In genomic region chr8:53279162-53279561, GRCm38 (mm10) we compare ENCODE assay signal across 24 mouse cellular contexts.
DNase-seq lines count a peak whose midpoint lies in the region; ATAC-seq and TF ChIP-seq lines count a peak whose summit lies in the region.
"Had no signal": no experiment of that assay in that cellular context is flagged by ENCODE, and none has a peak within 500 bp of the region (broad histone marks: within the 10 kb centered on the region; RNA-seq: fewer than 3 reads in every experiment).

No protein-coding gene starts in this region.

- no peaks in the 10 kb centered on the region for H3K9me3 ChIP-seq in hindbrain, postnatal 0 days (ENCODE audit: low read length)
- no peaks in the 10 kb centered on the region for H3K9me3 ChIP-seq in hindbrain, embryonic 10.5 days
- no peaks in the 10 kb centered on the region for H3K9me3 ChIP-seq in CH12.LX (replicated peaks; ENCODE audit: low read length)
- H3K9me3 ChIP-seq in liver, embryonic 11.5 days (ENCODE audit: control insufficient read depth, low read length), result no peaks in the 10 kb centered on the region
- H3K9me3 ChIP-seq: embryonic facial prominence, embryonic 12.5 days; forebrain, embryonic 12.5 days; heart, embryonic 15.5 days; intestine, embryonic 15.5 days; limb, embryonic 10.5 days had no signal

- no peak for TF ChIP-seq EP300 in CH12.LX (IDR thresholded peaks at IDR 0.05; ENCODE audit: low read length)

- peak; percentile 0 for DNase-seq in cerebellum, adult 8-10 months
- no peak for DNase-seq in cerebellum, adult 2 months
- DNase-seq in hindbrain, postnatal 0 days (ENCODE audit: low spot score), result peak; percentile 4
- DNase-seq in hindbrain, embryonic 10.5 days (ENCODE audit: low spot score), result no peak
- DNase-seq in left cerebral cortex, adult 2 months (ENCODE audit: extremely low spot score in 1 of 2, low spot score in 2 of 2), result peak in 1 of 2 experiments; percentile 10
- no peak for DNase-seq in left cerebral cortex, adult 18-20 months (ENCODE audit: low spot score in 2 of 2)
- DNase-seq in CH12.LX (ENCODE audit: extremely low read depth), result no peak
- no peak for DNase-seq in liver, embryonic 11.5 days (ENCODE audit: low spot score)
- DNase-seq: adrenal gland, postnatal 25 days; gastrocnemius, adult 2 months; heart, postnatal 36 days; kidney, adult 8-10 months; kidney, postnatal 14 days; liver; right cerebral cortex, postnatal 14 days; thymus, postnatal 14 days had no signal

- TF ChIP-seq CTCF in cerebellum, adult 2 months (IDR thresholded peaks at IDR 0.05; ENCODE audit: borderline replicate concordance, insufficient read depth, low read depth, low read length), result no peak
- peak; percentile 51 for TF ChIP-seq CTCF in hindbrain, postnatal 0 days (IDR thresholded peaks at IDR 0.05; ENCODE audit: low read depth)
- TF ChIP-seq CTCF in left cerebral cortex, adult 2 months (IDR thresholded peaks at IDR 0.05), result peak; percentile 51
- TF ChIP-seq CTCF in CH12.LX (conservative IDR thresholded peaks at IDR 0.05 in 1 of 2, IDR thresholded peaks at IDR 0.05 in 1 of 2; ENCODE audit: low read depth in 2 of 2, low read length in 2 of 2), result no peak

- H3K79me2 ChIP-seq in CH12.LX (replicated peaks; ENCODE audit: control insufficient read depth, extremely low read depth, insufficient read depth, poor library complexity, severe bottlenecking), result no peaks in the 10 kb centered on the region

- peak; percentile 4 for TF ChIP-seq RAD21 in CH12.LX (IDR thresholded peaks at IDR 0.05; ENCODE audit: low read depth, low read length)

- dilution Hi-C loops in CH12.LX (cut with MboI; ENCODE audit: extremely low pct_ligation_motif_present, extremely low pct_unique_long_range_greater_than_20kb, low sequenced_read_pairs), result no loop called here

- no peak overlapping the region for H3K9ac ChIP-seq in hindbrain, postnatal 0 days (replicated peaks; ENCODE audit: low read length)
- H3K9ac ChIP-seq in CH12.LX (ENCODE audit: insufficient read depth, low read depth), result no peak overlapping the region
- H3K9ac ChIP-seq in liver, embryonic 11.5 days (ENCODE audit: low read depth, low read length), result no peak overlapping the region
- H3K9ac ChIP-seq: embryonic facial prominence, embryonic 12.5 days; forebrain, embryonic 12.5 days; heart, embryonic 15.5 days; hindbrain, embryonic 14.5 days; intestine, embryonic 15.5 days had no signal

- no peak overlapping the region for H3K27ac ChIP-seq in cerebellum, adult 2 months (ENCODE audit: insufficient read depth, low read length)
- no peak overlapping the region for H3K27ac ChIP-seq in hindbrain, postnatal 0 days
- H3K27ac ChIP-seq in hindbrain, embryonic 10.5 days, result no peak overlapping the region
- H3K27ac ChIP-seq in left cerebral cortex, adult 2 months, result no peak overlapping the region
- H3K27ac ChIP-seq in CH12.LX (ENCODE audit: insufficient read depth, low read depth), result no peak overlapping the region
- no peak overlapping the region for H3K27ac ChIP-seq in liver, embryonic 11.5 days (ENCODE audit: low read depth, low read length)
- H3K27ac ChIP-seq: embryonic facial prominence, embryonic 12.5 days; forebrain, embryonic 12.5 days; gastrocnemius, adult 2 months; heart, embryonic 15.5 days; hindbrain, embryonic 14.5 days; intestine, embryonic 15.5 days; limb, embryonic 10.5 days; macrophage had no signal

- no peaks in the 10 kb centered on the region for H3K27me3 ChIP-seq in cerebellum, adult 2 months (ENCODE audit: control insufficient read depth, insufficient read depth, low read length)
- H3K27me3 ChIP-seq in hindbrain, postnatal 0 days (ENCODE audit: insufficient read depth, low read length), result no peaks in the 10 kb centered on the region
- H3K27me3 ChIP-seq in hindbrain, embryonic 10.5 days (ENCODE audit: insufficient read depth, poor library complexity, severe bottlenecking), result no peaks in the 10 kb centered on the region
- H3K27me3 ChIP-seq in CH12.LX (replicated peaks), result no peaks in the 10 kb centered on the region
- no peaks in the 10 kb centered on the region for H3K27me3 ChIP-seq in liver, embryonic 11.5 days (replicated peaks; ENCODE audit: control insufficient read depth, insufficient read depth, low read length)
- H3K27me3 ChIP-seq: embryonic facial prominence, embryonic 12.5 days; forebrain, embryonic 12.5 days; heart, embryonic 15.5 days; intestine, embryonic 15.5 days had no signal

- ATAC-seq in hindbrain, postnatal 0 days, result no peak
- no peak for ATAC-seq in liver, embryonic 11.5 days (replicated peaks; ENCODE audit: low FRiP score)
- ATAC-seq: intestine, embryonic 15.5 days had no signal

- in situ Hi-C loops in CH12.LX (cut with MboI; ENCODE audit: low pct_ligation_motif_present, low pct_unique_long_range_greater_than_20kb, low sequenced_read_pairs), result no loop called here

- intact Hi-C loops in left cerebral cortex, adult 2 months (cut with DNase I), result no loop called here

- no peak overlapping the region for H3K4me2 ChIP-seq in hindbrain, postnatal 0 days (ENCODE audit: low read depth, low read length)
- H3K4me2 ChIP-seq in CH12.LX (ENCODE audit: insufficient read depth, low read depth, poor library complexity, severe bottlenecking), result no peak overlapping the region
- no peak overlapping the region for H3K4me2 ChIP-seq in liver, embryonic 11.5 days
- H3K4me2 ChIP-seq: embryonic facial prominence, embryonic 12.5 days; forebrain, embryonic 12.5 days; heart, embryonic 15.5 days; hindbrain, embryonic 14.5 days; intestine, embryonic 15.5 days had no signal

- no peaks in the 10 kb centered on the region for H3K4me1 ChIP-seq in cerebellum, adult 2 months (ENCODE audit: control insufficient read depth, insufficient read depth, low read length)
- H3K4me1 ChIP-seq in hindbrain, postnatal 0 days (ENCODE audit: insufficient read depth, low read length), result no peaks in the 10 kb centered on the region
- no peaks in the 10 kb centered on the region for H3K4me1 ChIP-seq in hindbrain, embryonic 10.5 days (replicated peaks)
- no peaks in the 10 kb centered on the region for H3K4me1 ChIP-seq in CH12.LX (ENCODE audit: control insufficient read depth in 1 of 2, insufficient read depth in 2 of 2)
- no peaks in the 10 kb centered on the region for H3K4me1 ChIP-seq in liver, embryonic 11.5 days (replicated peaks; ENCODE audit: control insufficient read depth, insufficient read depth, low read length)
- H3K4me1 ChIP-seq: embryonic facial prominence, embryonic 12.5 days; forebrain, embryonic 12.5 days; heart, embryonic 15.5 days; intestine, embryonic 15.5 days; limb, embryonic 10.5 days had no signal

- no peak for TF ChIP-seq POLR2A in cerebellum, adult 2 months (IDR thresholded peaks at IDR 0.05; ENCODE audit: borderline replicate concordance, insufficient read depth, low read length)
- no peak for TF ChIP-seq POLR2A in CH12.LX (IDR thresholded peaks at IDR 0.05; ENCODE audit: low read depth, low read length)

- no peaks in the 10 kb centered on the region for H3K36me3 ChIP-seq in hindbrain, postnatal 0 days (ENCODE audit: insufficient read depth, low read length)
- no peaks in the 10 kb centered on the region for H3K36me3 ChIP-seq in hindbrain, embryonic 10.5 days
- H3K36me3 ChIP-seq in CH12.LX (replicated peaks in 1 of 2; ENCODE audit: control insufficient read depth in 1 of 2, insufficient read depth in 1 of 2, low read length in 1 of 2), result no peaks in the 10 kb centered on the region
- H3K36me3 ChIP-seq in liver, embryonic 11.5 days (ENCODE audit: control insufficient read depth, insufficient read depth, low read length), result no peaks in the 10 kb centered on the region
- H3K36me3 ChIP-seq: embryonic facial prominence, embryonic 12.5 days; forebrain, embryonic 12.5 days; heart, embryonic 15.5 days; intestine, embryonic 15.5 days; limb, embryonic 10.5 days had no signal

- no peak overlapping the region for H3K4me3 ChIP-seq in cerebellum, adult 2 months (replicated peaks; ENCODE audit: insufficient read depth, low read depth, low read length)
- no peak overlapping the region for H3K4me3 ChIP-seq in hindbrain, postnatal 0 days (ENCODE audit: low read length)
- H3K4me3 ChIP-seq in hindbrain, embryonic 10.5 days, result no peak overlapping the region
- no peak overlapping the region for H3K4me3 ChIP-seq in left cerebral cortex, adult 2 months
- H3K4me3 ChIP-seq in CH12.LX (replicated peaks in 1 of 3; ENCODE audit: low read depth in 2 of 3, low read length in 2 of 3, poor library complexity in 1 of 3), result no peak overlapping the region
- no peak overlapping the region for H3K4me3 ChIP-seq in liver, embryonic 11.5 days (ENCODE audit: low read depth, low read length)
- H3K4me3 ChIP-seq: embryonic facial prominence, embryonic 12.5 days; erythroblast, embryonic 14.5 days; forebrain, embryonic 12.5 days; gastrocnemius, adult 2 months; heart, embryonic 15.5 days; intestine, embryonic 15.5 days; limb, embryonic 10.5 days had no signal

TF ChIP-seq in CH12.LX, 34 proteins besides CTCF, POLR2A, EP300 and RAD21:
- TF ChIP-seq ZMIZ1 (IDR thresholded peaks at IDR 0.05; ENCODE audit: low read depth, low read length) (no peak), GABPA (IDR thresholded peaks at IDR 0.05; ENCODE audit: insufficient replicate concordance, low read depth, low read length) (no peak), CHD2 (IDR thresholded peaks at IDR 0.05; ENCODE audit: low read length) (no peak), HCFC1 (IDR thresholded peaks at IDR 0.05; ENCODE audit: low read depth, low read length) (no peak), RCOR1 (conservative IDR thresholded peaks at IDR 0.05; ENCODE audit: low read depth, low read length) (no peak), MXI1 (IDR thresholded peaks at IDR 0.05; ENCODE audit: low read depth, low read length) (no peak), MAZ (IDR thresholded peaks at IDR 0.05; ENCODE audit: low read depth, low read length) (no peak), MAX (IDR thresholded peaks at IDR 0.05; ENCODE audit: low read length) (no peak), MEF2A (IDR thresholded peaks at IDR 0.05; ENCODE audit: borderline replicate concordance, low read depth, low read length) (no peak), E2F4 (IDR thresholded peaks at IDR 0.05; ENCODE audit: insufficient replicate concordance, low read depth, low read length) (no peak), BHLHE40 (IDR thresholded peaks at IDR 0.05; ENCODE audit: low read depth, low read length) (no peak)

Comparison
In these comparisons a context has a peak if more than half of its experiments do, and no peak if none do; other contexts are left out.
1. DNase-seq: peak in cerebellum, adult 8-10 months (single experiment) and hindbrain, postnatal 0 days (single experiment); none in cerebellum, adult 2 months (0 of 2), hindbrain, embryonic 10.5 days (single experiment), left cerebral cortex, adult 18-20 months (0 of 2), CH12.LX (single experiment) and liver, embryonic 11.5 days (single experiment).
2. CTCF ChIP-seq: peak in hindbrain, postnatal 0 days (single experiment) and left cerebral cortex, adult 2 months (single experiment); none in cerebellum, adult 2 months (single experiment) and CH12.LX (0 of 2).